Mouse (Mus musculus) stomach, embryonic 16.5 days (tissue): Measurements from ENCODE around the gene Gm49391. TPM values are rescaled to one million over a fixed set of nuclear protein-coding genes. Genes with fewer than 3 reads are reported as not detected.
"Not testable (repeated sequence)": the region's sequence is repeated elsewhere in the genome, so short reads cannot be mapped to it uniquely, and the experiment has no call there.

Experiments
- ATAC-seq: fragments of 200-750 bp; cut with Nextera tagmentation; 2 replicates; pipeline ENCODE4 v1.8.0; 2017; ENCODE audit warnings: moderate number of reproducible peaks, moderate TSS enrichment; ENCODE audit not compliant: insufficient read depth, low FRiP score
- H3K27ac ChIP-seq: fragments of 300-500 bp; sonication (generic); 2 replicates; pipeline ENCODE4 v1.5.1; 2014; ENCODE audit warnings: low read length
- H3K27me3 ChIP-seq: fragments of 300-500 bp; sonication (generic); 2 replicates; pipeline ENCODE4 v1.6.1; 2014; ENCODE audit warnings: low read length, control low read depth, mixed read lengths; ENCODE audit not compliant: control insufficient read depth, insufficient read depth
- H3K36me3 ChIP-seq: fragments of 300-500 bp; sonication (generic); 2 replicates; pipeline ENCODE4 v1.6.1; 2014; ENCODE audit warnings: low read length; ENCODE audit not compliant: control insufficient read depth, insufficient read depth
- H3K4me1 ChIP-seq: fragments of 300-500 bp; sonication (generic); 2 replicates; pipeline ENCODE4 v1.6.1; 2014; ENCODE audit warnings: low read length, control low read depth, mixed read lengths; ENCODE audit not compliant: control insufficient read depth, insufficient read depth
- H3K4me2 ChIP-seq: fragments of 300-500 bp; sonication (generic); 2 replicates; pipeline ENCODE4 v1.6.1; 2014; ENCODE audit warnings: low read depth, low read length, mixed read lengths
- H3K4me3 ChIP-seq: fragments of 300-500 bp; sonication (generic); replicated peaks from 2 replicates; pipeline ENCODE4 v1.5.1; 2014; ENCODE audit warnings: mild to moderate bottlenecking, low read length
- H3K9ac ChIP-seq: fragments of 300-500 bp; sonication (generic); 2 replicates; pipeline ENCODE4 v1.6.1; 2014; ENCODE audit warnings: low read length
- H3K9me3 ChIP-seq: fragments of 300-500 bp; sonication (generic); replicated peaks from 2 replicates; pipeline ENCODE4 v1.6.1; 2016; ENCODE audit warnings: low read length, control low read depth; ENCODE audit not compliant: control insufficient read depth
- WGBS: fragments of 180-500 bp; shearing (Covaris S2); extraction: QIAGEN DNeasy Blood & Tissue Kit; methylation state at CpG from one replicate; pipeline ENCODE4 v1.1.7; 2014; 5-methylcytosine and 5-hydroxymethylcytosine counted together
- polyA plus RNA-seq: library from polyadenylated mRNA; unstranded; fragments of >200 nt; fragmentation: Nextera tagmentation; extraction: Ambion mirVana; gene quantifications from 2 replicates; pipeline ENCODE4 v1.2.1, GENCODE M21; 2015

Gene Gm49391
- 1.4 and 2.6 TPM in 2 replicates for polyA plus RNA-seq

DNA sequence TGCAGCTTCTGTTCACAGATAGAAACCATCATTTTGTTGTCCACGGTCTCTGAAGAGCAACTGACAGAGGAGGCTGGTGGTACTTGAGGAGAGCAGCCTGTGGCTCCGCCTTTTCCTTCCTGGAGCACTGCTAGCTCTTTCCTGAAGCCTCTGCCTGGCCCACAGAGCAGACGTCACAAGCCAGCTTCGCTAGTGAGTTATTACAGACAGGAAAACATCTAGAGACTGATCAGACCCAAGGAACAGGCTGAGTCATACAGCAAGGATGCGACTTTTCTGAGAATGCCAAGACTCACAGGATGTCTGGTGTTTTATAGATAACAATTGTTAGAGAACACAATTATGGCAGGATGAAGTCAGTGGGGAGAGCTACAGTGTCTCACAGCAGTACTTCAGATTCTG lies at the start of gene Gm49391, which contains the start of gene Ctla2a:
Gene Gm49391, minus strand, starts transcription at position 72 of the 402 bp plus-strand sequence.
Gene Ctla2a, minus strand, starts transcription at position 126 of the 402 bp plus-strand sequence.
- Histone ChIP-seq H3K9me3 (no peaks in the 10 kb centered on the region), H3K36me3 (no peaks in the 10 kb centered on the region), H3K27ac (no peak within 1 kb of the TSS), H3K4me1 (no peaks in the 10 kb centered on the region), H3K27me3 (no peaks in the 10 kb centered on the region), H3K9ac (no peak within 1 kb of the TSS), H3K4me3 (no peak within 1 kb of the TSS), H3K4me2 (no peak within 1 kb of the TSS)
- peak; percentile 62; the same call in 1 of the 2 replicates for ATAC-seq
- WGBS, result 57% methylated on average over 5 of the region's 5 CpGs

GRCm38 (mm10) chr13:60972319-60972718 lies 35.9 kb upstream of the Gm49391 start:
- ATAC-seq, H3K36me3 ChIP-seq, H3K4me2 ChIP-seq, H3K27me3 ChIP-seq, H3K9ac ChIP-seq, H3K4me1 ChIP-seq, H3K27ac ChIP-seq, H3K9me3 ChIP-seq, H3K4me3 ChIP-seq: not testable (repeated sequence)
- WGBS, result 68% methylated on average over 4 of the region's 4 CpGs

GRCm38 (mm10) chr13:60963985-60964384 lies 27.6 kb upstream of the Gm49391 start:
- WGBS, result 32% methylated on average over 5 of the region's 5 CpGs
- not testable (repeated sequence) for H3K4me3 ChIP-seq, H3K9me3 ChIP-seq, H3K4me1 ChIP-seq, ATAC-seq, H3K27me3 ChIP-seq, H3K36me3 ChIP-seq, H3K4me2 ChIP-seq, H3K9ac ChIP-seq, H3K27ac ChIP-seq

GRCm38 (mm10) chr13:60961706-60962105 lies 25.3 kb upstream of the Gm49391 start:
- Histone ChIP-seq H3K4me2 (no peak overlapping the region), H3K9ac (no peak overlapping the region), H3K9me3 (no peaks in the 10 kb centered on the region), H3K27me3 (no peaks in the 10 kb centered on the region), H3K4me3 (no peak overlapping the region), H3K36me3 (no peaks in the 10 kb centered on the region), H3K27ac (no peak overlapping the region), H3K4me1 (no peaks in the 10 kb centered on the region)
- WGBS, result 63% methylated on average over 5 of the region's 5 CpGs
- no peak for ATAC-seq

DNA sequence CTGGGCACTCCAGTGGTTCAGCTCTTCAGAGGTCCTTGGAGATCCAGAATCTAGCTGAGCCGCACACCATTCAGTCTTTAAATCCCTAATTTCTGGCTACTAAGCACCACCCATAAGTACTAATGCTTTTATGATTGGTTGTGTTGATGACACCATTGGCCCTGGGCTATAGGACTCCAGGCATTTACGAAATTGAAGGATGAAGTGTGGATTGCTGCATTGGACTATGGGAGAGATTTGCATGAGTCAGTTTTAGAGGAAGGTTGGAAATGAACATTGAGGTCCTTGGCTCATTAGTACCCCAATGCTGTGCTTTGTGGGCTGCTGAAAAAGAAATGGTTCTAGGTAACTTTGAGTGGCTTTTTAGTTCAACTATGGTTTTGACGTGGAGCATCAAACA lies 5.5 kb upstream of the Gm49391 start, which contains the start of gene Tpbpa:
Gene Tpbpa, minus strand, starts transcription at position 101 of the 400 bp plus-strand sequence.
- H3K27me3 ChIP-seq, H3K4me2 ChIP-seq, H3K9me3 ChIP-seq, H3K27ac ChIP-seq, H3K4me3 ChIP-seq, H3K36me3 ChIP-seq, H3K9ac ChIP-seq, H3K4me1 ChIP-seq, ATAC-seq: not testable (repeated sequence)
- WGBS, result 73% methylated on average over 3 of the region's 3 CpGs

DNA sequence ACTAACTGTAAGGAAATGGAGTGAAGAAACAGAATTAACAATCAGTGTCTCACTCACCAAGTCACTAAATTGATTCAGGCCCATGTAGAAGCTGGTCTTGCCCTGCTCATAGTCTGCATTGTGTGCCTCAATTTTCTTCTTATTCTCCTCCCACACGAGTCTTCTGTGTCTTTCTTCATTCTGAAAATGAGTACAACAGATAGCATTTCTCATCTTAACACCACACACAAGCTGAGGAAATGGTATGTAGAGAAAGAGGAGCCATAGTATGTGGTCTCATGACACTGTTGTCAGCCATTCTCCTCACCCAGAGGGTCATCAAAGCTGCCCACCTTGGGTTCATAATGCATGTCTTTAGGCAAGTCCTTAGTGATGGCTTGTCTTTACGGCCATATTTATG lies 881 bp downstream of the Gm49391 start, which contains the start of gene Gm49393:
Gene Gm49393, minus strand, starts transcription at position 101 of the 400 bp plus-strand sequence.
- H3K9me3 ChIP-seq, ATAC-seq, H3K4me3 ChIP-seq, H3K9ac ChIP-seq, H3K27me3 ChIP-seq, H3K36me3 ChIP-seq, H3K4me1 ChIP-seq, H3K27ac ChIP-seq, H3K4me2 ChIP-seq: not testable (repeated sequence)
- WGBS, result 79% methylated on average over 2 of the region's 2 CpGs

- H3K9ac ChIP-seq, H3K4me2 ChIP-seq, H3K9me3 ChIP-seq, ATAC-seq, H3K4me1 ChIP-seq, H3K36me3 ChIP-seq, H3K27me3 ChIP-seq, H3K27ac ChIP-seq, H3K4me3 ChIP-seq: not testable (repeated sequence)
- WGBS, result 84% methylated on average over 2 of the region's 2 CpGs
Measured at GRCm38 (mm10) chr13:60904780-60905179, 31.6 kb downstream of the Gm49391 start, which contains the start of gene Tpbpb. TSS of gene Tpbpb (minus strand) at chr13:60904880.

GRCm38 (mm10) chr13:60897328-60897727 lies 39.0 kb downstream of the Gm49391 start, which contains the start of gene Ctla2b:
TSS of gene Ctla2b (minus strand) at chr13:60897447.
- 61% methylated on average over 3 of the region's 3 CpGs for WGBS
- peak; percentile 47 for ATAC-seq
- Histone ChIP-seq H3K4me3 (no peak within 1 kb of the TSS), H3K36me3 (no peaks in the 10 kb centered on the region), H3K9ac (no peak within 1 kb of the TSS), H3K27me3 (no peaks in the 10 kb centered on the region), H3K27ac (no peak within 1 kb of the TSS), H3K4me1 (no peaks in the 10 kb centered on the region), H3K9me3 (no peaks in the 10 kb centered on the region), H3K4me2 (no peak within 1 kb of the TSS)

DNA sequence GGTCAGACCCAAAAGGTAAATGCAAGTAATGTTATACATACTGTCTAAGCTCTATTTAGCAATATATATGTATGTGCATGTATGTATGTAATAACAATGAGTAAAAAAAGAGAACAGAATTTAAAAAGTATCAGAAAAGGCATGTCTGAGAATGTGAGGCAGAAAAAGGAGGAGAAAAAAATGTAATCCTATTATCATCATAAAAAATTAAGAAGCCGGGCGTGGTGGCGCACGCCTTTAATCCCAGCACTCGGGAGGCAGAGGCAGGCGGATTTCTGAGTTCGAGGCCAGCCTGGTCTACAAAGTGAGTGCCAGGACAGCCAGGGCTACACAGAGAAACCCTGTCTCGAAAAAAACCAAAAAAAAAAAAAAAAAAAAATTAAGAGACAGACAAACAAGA lies 39.6 kb downstream of the Gm49391 start, which contains the start of gene Gm49392:
Gene Gm49392, minus strand, starts transcription at position 101 of the 400 bp plus-strand sequence.
- not testable (repeated sequence) for H3K4me3 ChIP-seq, H3K9me3 ChIP-seq, H3K4me2 ChIP-seq, H3K9ac ChIP-seq, H3K36me3 ChIP-seq, H3K27ac ChIP-seq, H3K27me3 ChIP-seq, H3K4me1 ChIP-seq, ATAC-seq
- WGBS, result 91% methylated on average over 7 of the region's 8 CpGs
